Mouse (Mus musculus) bone marrow, adult 2 months (tissue): ENCODE measurements around the gene Syngr1. TPM values are rescaled to one million over a fixed set of nuclear protein-coding genes. Genes with fewer than 3 reads are reported as not detected.
A peak's percentile ranks its signal among the peaks of the same experiment; 100 is the strongest.

Source experiments
- H3K27ac ChIP-seq: fragments of 200-500 bp; 2 replicates; pipeline ENCODE4 v1.5.1; 2012; ENCODE audit warnings: low read depth, mild to moderate bottlenecking, control low read depth, inconsistent platforms, low read length; ENCODE audit not compliant: control insufficient read depth, poor library complexity, insufficient read depth
- H3K4me1 ChIP-seq: fragments of 200-500 bp; 2 replicates; pipeline ENCODE4 v1.6.1; 2011; ENCODE audit warnings: low read length; ENCODE audit not compliant: control insufficient read depth, insufficient read depth
- H3K4me3 ChIP-seq: fragments of 200-500 bp; replicated peaks from 2 replicates; pipeline ENCODE3; 2011; ENCODE audit warnings: mild to moderate bottlenecking, low read depth, low read length, control low read depth; ENCODE audit not compliant: control insufficient read depth
- CTCF ChIP-seq: fragments of 200-500 bp; IDR thresholded peaks from 2 replicates; pipeline ENCODE4 v1.5.1; 2011; ENCODE audit warnings: low read length, control low read depth; ENCODE audit not compliant: control insufficient read depth, insufficient read depth
- POLR2A ChIP-seq: fragments of 200-500 bp; IDR thresholded peaks from 2 replicates; pipeline ENCODE4 v1.6.1; 2011; ENCODE audit warnings: low read depth, mild to moderate bottlenecking, control low read depth, low read length, borderline replicate concordance; ENCODE audit not compliant: control insufficient read depth
- WGBS: fragments of 180-500 bp; shearing (Covaris S2); methylation state at CpG from one replicate; pipeline ENCODE4 v1.1.7; 2018; 5-methylcytosine and 5-hydroxymethylcytosine counted together
- polyA plus RNA-seq: library from polyadenylated mRNA; stranded (reverse); fragments of >200 nt; gene quantifications from 2 replicates; pipeline ENCODE4 v1.2.4, GENCODE M21; 2011; ENCODE audit warnings: low replicate concordance; ENCODE audit not compliant: missing spikeins, insufficient read depth, insufficient read length

The Syngr1 gene
- polyA plus RNA-seq, result 10.7 and 13.4 TPM in 2 replicates

DNA sequence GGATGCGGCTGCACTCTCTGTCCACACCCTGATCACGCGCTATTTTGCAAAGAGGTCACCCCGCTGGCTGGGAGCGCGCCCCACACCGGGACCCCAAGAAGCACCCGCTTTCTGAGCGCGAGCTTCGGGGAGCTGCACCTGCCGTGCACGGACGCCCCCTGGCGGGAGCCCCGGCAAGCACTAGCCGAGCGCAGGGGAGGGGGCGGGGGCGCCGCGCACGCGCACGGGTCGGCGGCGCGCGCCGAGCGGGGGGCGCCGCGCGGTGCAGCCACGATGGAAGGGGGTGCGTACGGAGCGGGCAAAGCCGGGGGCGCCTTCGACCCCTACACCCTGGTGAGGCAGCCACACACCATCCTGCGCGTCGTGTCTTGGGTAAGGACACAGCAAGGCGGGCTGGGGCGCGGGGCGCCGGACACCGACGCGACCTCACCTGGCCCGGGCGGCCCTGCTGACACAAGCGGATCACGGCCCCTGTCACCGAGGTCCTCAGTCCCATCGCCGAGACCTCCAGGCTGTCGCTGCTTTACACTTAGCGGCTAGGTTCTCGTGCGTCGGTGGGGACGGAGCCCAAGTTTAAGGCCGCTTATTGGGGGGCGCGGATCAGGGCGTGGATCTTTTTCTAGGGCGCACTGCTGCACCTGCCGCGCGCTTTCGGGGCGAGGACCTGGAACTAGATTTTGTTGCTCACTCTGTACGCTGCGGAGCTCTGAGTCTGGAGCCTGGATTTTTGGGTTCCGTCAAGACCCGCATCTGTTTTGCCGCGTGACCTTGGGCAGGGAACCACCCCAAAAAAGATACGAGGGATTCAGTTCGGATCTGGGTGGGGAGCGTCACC, at the start of gene Syngr1, which contains the start of gene Rpl3:
Syngr1 (plus strand) TSS at position 214 of the 835 bp plus-strand sequence.
Rpl3 (minus strand) TSS at position 748 of the 835 bp plus-strand sequence.
- H3K4me3 ChIP-seq, result peak within 1 kb of the TSS; percentile 84
- 3% methylated on average over 86 of the region's 86 CpGs for WGBS
- H3K4me1 ChIP-seq, result peaks cover 2% of the 10 kb centered on the region; the same call in 1 of the 2 replicates
- TF ChIP-seq POLR2A (peak; percentile 42; the same call in 1 of the 2 replicates), CTCF (peak; percentile 75)
- H3K27ac ChIP-seq, result peak within 1 kb of the TSS; percentile 78

DNA sequence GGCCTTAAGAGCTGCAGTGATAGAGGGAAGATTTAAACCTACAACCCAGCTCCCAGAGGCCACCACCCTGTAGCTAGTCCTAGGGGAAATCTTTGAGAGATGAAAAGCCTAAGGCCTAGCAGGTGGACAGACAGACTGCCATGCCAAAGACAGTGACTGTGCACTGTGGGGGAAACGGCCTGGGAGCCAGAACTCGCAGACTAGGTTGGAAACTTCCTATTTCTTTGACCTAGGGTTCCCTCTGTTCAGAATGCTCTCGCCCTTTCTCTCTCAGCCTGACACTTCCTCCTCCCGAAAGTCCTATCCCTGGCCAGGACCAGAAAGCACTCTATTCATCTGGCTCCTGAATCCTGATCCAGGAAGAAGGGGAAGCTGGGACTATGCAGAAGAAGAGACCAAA, 49.0 kb upstream of the Syngr1 start:
- 5% methylated on average over 4 of the region's 4 CpGs for WGBS
- Histone ChIP-seq H3K4me1 (no peaks in the 10 kb centered on the region), H3K4me3 (no peak overlapping the region), H3K27ac (no peak overlapping the region)
- TF ChIP-seq POLR2A, result no peak
- no peak for TF ChIP-seq CTCF

DNA sequence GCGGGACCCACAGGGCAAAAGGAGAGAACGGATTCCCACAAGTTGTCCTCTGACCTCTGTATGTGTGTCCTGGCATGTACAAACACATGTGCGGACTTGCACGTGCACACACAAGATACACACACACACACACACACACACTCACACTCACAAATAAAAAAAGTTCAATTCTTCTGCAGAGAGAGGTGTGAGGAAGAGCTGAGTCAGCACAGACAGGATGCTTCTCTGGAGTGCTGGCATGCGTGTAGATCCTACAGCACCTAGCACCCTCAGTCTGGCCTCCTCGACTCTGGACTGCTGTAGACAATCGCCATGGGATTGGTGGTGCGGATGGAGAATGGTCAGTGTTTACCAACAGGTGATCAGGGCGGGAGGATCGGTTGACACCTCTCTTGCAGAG, 46.9 kb upstream of the Syngr1 start:
- 66% methylated on average over 10 of the region's 10 CpGs for WGBS
- no peak for TF ChIP-seq CTCF
- Histone ChIP-seq H3K4me1 (no peaks in the 10 kb centered on the region), H3K27ac (no peak overlapping the region), H3K4me3 (no peak overlapping the region)

DNA sequence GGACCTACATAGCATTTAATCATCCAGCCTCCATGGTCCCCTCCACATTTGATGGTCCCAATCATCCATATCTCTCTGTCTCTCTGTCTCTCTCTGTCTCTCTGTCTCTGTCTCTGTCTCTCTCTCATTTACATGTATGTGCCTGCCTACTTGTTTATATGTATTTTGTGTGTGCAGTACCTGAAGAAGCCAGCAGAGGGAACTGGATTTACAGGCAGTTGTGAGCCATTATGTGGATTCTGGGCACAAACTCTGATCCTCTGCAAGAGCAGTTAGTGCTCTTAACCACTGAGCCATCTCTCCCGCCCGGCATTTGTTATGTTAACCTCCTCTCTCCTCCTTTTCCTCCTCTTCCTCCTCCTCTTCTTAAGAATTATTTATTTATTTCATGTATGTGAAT, 45.4 kb upstream of the Syngr1 start:
- Histone ChIP-seq H3K4me3 (no peak overlapping the region), H3K27ac (no peak overlapping the region), H3K4me1 (no peaks in the 10 kb centered on the region)
- TF ChIP-seq CTCF, result no peak
- no peak for TF ChIP-seq POLR2A
- WGBS, result 96% methylated on average over 2 of the region's 2 CpGs

DNA sequence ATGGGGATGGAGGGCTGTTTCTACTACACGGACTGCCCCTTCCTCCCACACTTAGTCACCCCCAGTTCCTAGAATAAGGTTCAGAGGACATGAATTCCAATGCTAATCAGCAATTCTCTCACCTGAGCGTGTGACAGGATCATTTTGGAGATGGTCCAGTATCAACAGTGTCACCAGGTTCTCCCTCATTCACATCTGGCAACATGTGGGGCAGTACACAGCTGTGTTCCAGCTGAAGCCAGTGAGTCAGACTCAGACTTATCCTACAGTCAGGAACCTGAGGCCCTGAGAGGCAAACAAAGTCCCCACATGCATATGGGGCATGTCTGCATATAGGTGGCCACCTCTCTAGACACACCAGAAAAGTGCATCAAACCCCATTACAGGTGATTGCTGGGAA, 43.9 kb upstream of the Syngr1 start:
- TF ChIP-seq CTCF (no peak), POLR2A (no peak)
- 83% methylated on average over 2 of the region's 2 CpGs for WGBS
- Histone ChIP-seq H3K27ac (no peak overlapping the region), H3K4me1 (no peaks in the 10 kb centered on the region), H3K4me3 (no peak overlapping the region)

- H3K27ac ChIP-seq, result no peak overlapping the region
- TF ChIP-seq CTCF (no peak), POLR2A (no peak)
- 27% methylated on average over 5 of the region's 5 CpGs for WGBS
- no peaks in the 10 kb centered on the region for H3K4me1 ChIP-seq
- H3K4me3 ChIP-seq, result no peak overlapping the region
Measured at GRCm38 (mm10) chr15:80047973-80048372, 43.2 kb upstream of the Syngr1 start.

GRCm38 (mm10) chr15:80050093-80050492, 41.0 kb upstream of the Syngr1 start:
- WGBS, result 25% methylated on average over 4 of the region's 4 CpGs
- no peak overlapping the region for H3K4me3 ChIP-seq
- no peaks in the 10 kb centered on the region; the same call in 1 of the 2 replicates for H3K4me1 ChIP-seq
- no peak overlapping the region for H3K27ac ChIP-seq
- TF ChIP-seq CTCF (no peak), POLR2A (no peak)

DNA sequence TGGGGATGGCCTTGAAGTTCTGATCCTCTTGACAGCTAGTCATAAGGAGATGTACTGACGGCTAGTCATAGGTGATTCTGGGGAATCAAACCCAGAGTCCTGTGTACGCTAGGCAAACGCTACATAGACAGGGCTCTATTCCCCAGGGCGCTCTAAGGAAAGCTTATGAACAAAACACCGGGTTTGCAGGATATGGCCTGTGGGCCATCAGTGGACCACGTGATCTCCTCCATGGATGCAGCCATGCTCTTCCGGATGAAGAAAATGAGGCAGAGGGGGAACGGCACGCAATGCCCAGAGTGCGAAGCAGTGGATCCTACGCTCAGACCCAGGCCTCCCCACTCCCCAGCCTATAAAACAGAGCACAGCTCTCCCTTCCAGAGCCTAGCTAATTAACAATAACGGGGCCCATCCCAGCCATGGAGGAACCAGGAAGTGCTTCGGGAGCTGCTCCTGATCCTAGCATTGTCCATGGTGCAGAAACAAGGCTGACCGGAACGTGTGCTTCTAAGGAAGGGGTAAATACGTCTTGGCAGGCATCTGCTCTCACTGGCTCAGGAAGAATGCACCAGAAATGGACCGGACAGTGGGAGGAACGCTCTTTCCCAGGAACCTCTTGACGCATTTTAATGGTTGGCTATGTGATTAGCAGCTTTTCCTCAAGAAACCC, 39.9 kb upstream of the Syngr1 start:
- Histone ChIP-seq H3K4me3 (no peak overlapping the region), H3K27ac (no peak overlapping the region), H3K4me1 (no peaks in the 10 kb centered on the region; the same call in 1 of the 2 replicates)
- WGBS, result 71% methylated on average over 19 of the region's 19 CpGs
- TF ChIP-seq CTCF, result no peak
- TF ChIP-seq POLR2A, result no peak
